Mouse (Mus musculus) skeletal muscle tissue, postnatal 0 days (tissue): ENCODE measurements around the gene Car10. TPM values are rescaled to one million over a fixed set of nuclear protein-coding genes. Genes with fewer than 3 reads are reported as not detected.

Source experiments
- polyA plus RNA-seq: library from polyadenylated mRNA; unstranded; fragments of >200 nt; fragmentation: Nextera tagmentation; extraction: Ambion mirVana; gene quantifications from 2 replicates; pipeline ENCODE4 v1.2.1, GENCODE M21; 2015

The Car10 gene
- polyA plus RNA-seq, result 0.37 and 0.52 TPM in 2 replicates

GRCm38 (mm10) chr11:93097941-93098828 lies at the start of gene Car10:
Gene Car10, plus strand, starts transcription at chr11:93098028.

